Mouse (Mus musculus) limb, embryonic 10.5 days (tissue): ENCODE results near the gene Atraid. TPM values are rescaled to one million over a fixed set of nuclear protein-coding genes. Genes with fewer than 3 reads are reported as not detected.

Experiments
- DNase-seq: peaks from one replicate; pipeline ENCODE4 v3.0.0-alpha.2; 2017; ENCODE audit warnings: low spot score
- H3K27ac ChIP-seq: fragments of 300-500 bp; sonication (generic); 2 replicates; pipeline ENCODE4 v1.5.1; 2016; ENCODE audit warnings: mild to moderate bottlenecking
- H3K27me3 ChIP-seq: fragments of 300-500 bp; sonication (generic); 2 replicates; pipeline ENCODE4 v1.6.1; 2016; ENCODE audit warnings: low read depth, mild to moderate bottlenecking; ENCODE audit not compliant: poor library complexity, severe bottlenecking
- H3K36me3 ChIP-seq: fragments of 300-500 bp; sonication (generic); 2 replicates; pipeline ENCODE4 v1.6.1; 2016; ENCODE audit warnings: mild to moderate bottlenecking, moderate library complexity
- H3K4me1 ChIP-seq: fragments of 300-500 bp; sonication (generic); 2 replicates; pipeline ENCODE4 v1.6.1; 2016
- H3K4me3 ChIP-seq: fragments of 300-500 bp; sonication (generic); 2 replicates; pipeline ENCODE4 v1.5.1; 2016; ENCODE audit warnings: mild to moderate bottlenecking, moderate library complexity
- H3K9me3 ChIP-seq: fragments of 300-500 bp; sonication (generic); replicated peaks from 2 replicates; pipeline ENCODE4 v1.6.1; 2016; ENCODE audit warnings: mild to moderate bottlenecking
- WGBS: fragments of 180-500 bp; shearing (Covaris S2); methylation state at CpG from one replicate; pipeline ENCODE4 v1.1.7; 2016; 5-methylcytosine and 5-hydroxymethylcytosine counted together
- polyA plus RNA-seq: library from polyadenylated mRNA; unstranded; fragments of >200 nt; fragmentation: Nextera tagmentation; extraction: Ambion mirVana; gene quantifications from 2 replicates; pipeline ENCODE4 v1.2.1, GENCODE M21; 2016

The Atraid gene
- polyA plus RNA-seq, 1 experiment from 2014 or later, result 69.7 TPM

GRCm38 (mm10) chr5:31069810-31070209 lies 21.7 kb downstream of the Atraid start:
- H3K4me1 ChIP-seq, result no peaks in the 10 kb centered on the region
- no peak for DNase-seq
- WGBS, result 98% methylated on average over 3 of the region's 3 CpGs
- H3K27me3 ChIP-seq, result no peaks in the 10 kb centered on the region
- H3K9me3 ChIP-seq, result no peaks in the 10 kb centered on the region
- H3K36me3 ChIP-seq, result peaks cover 99% of the 10 kb centered on the region
- no peak overlapping the region for H3K4me3 ChIP-seq
- no peak overlapping the region for H3K27ac ChIP-seq

GRCm38 (mm10) chr5:31071059-31071458 lies 22.9 kb downstream of the Atraid start:
- Histone ChIP-seq H3K27ac (no peak overlapping the region), H3K36me3 (peaks cover 100% of the 10 kb centered on the region), H3K27me3 (no peaks in the 10 kb centered on the region), H3K4me3 (no peak overlapping the region), H3K4me1 (no peaks in the 10 kb centered on the region), H3K9me3 (no peaks in the 10 kb centered on the region)
- WGBS, result 92% methylated on average over 2 of the region's 2 CpGs
- DNase-seq, result no peak

GRCm38 (mm10) chr5:31071821-31072220 lies 23.7 kb downstream of the Atraid start:
- Histone ChIP-seq H3K4me1 (no peaks in the 10 kb centered on the region), H3K27me3 (no peaks in the 10 kb centered on the region), H3K27ac (no peak overlapping the region), H3K36me3 (peaks cover 100% of the 10 kb centered on the region), H3K4me3 (no peak overlapping the region), H3K9me3 (no peaks in the 10 kb centered on the region)
- WGBS, result 96% methylated on average over 11 of the region's 11 CpGs
- DNase-seq, result no peak

GRCm38 (mm10) chr5:31073176-31073575 lies 25.1 kb downstream of the Atraid start:
- H3K9me3 ChIP-seq, result no peaks in the 10 kb centered on the region
- DNase-seq, result no peak
- H3K27ac ChIP-seq, result no peak overlapping the region
- WGBS, result 95% methylated on average over 12 of the region's 12 CpGs
- H3K36me3 ChIP-seq, result peaks cover 100% of the 10 kb centered on the region
- no peak overlapping the region for H3K4me3 ChIP-seq
- no peaks in the 10 kb centered on the region for H3K27me3 ChIP-seq
- no peaks in the 10 kb centered on the region for H3K4me1 ChIP-seq

- peaks cover 85% of the 10 kb centered on the region for H3K36me3 ChIP-seq
- 91% methylated on average over 13 of the region's 13 CpGs for WGBS
- no peak for DNase-seq
Observed at GRCm38 (mm10) chr5:31076346-31076745, 28.2 kb downstream of the Atraid start.

GRCm38 (mm10) chr5:31080059-31080794 lies 32.1 kb downstream of the Atraid start:
- no peak overlapping the region for H3K27ac ChIP-seq
- 86% methylated on average over 13 of the region's 13 CpGs for WGBS
- H3K36me3 ChIP-seq, result peaks cover 46% of the 10 kb centered on the region
- peaks cover 19% of the 10 kb centered on the region for H3K27me3 ChIP-seq
- peaks cover 16% of the 10 kb centered on the region for H3K4me1 ChIP-seq
- DNase-seq, result no peak
- H3K4me3 ChIP-seq, result no peak overlapping the region
- no peaks in the 10 kb centered on the region for H3K9me3 ChIP-seq

More at GRCm38 (mm10) chr5:31076346-31076745, 28.2 kb downstream of the Atraid start:
- Histone ChIP-seq H3K27ac (no peak overlapping the region), H3K9me3 (no peaks in the 10 kb centered on the region), H3K4me3 (no peak overlapping the region), H3K27me3 (no peaks in the 10 kb centered on the region), H3K4me1 (no peaks in the 10 kb centered on the region)

- peaks cover 23% of the 10 kb centered on the region for H3K27me3 ChIP-seq
- 63% methylated on average over 3 of the region's 3 CpGs for WGBS
Observed at GRCm38 (mm10) chr5:31080795-31081164, 32.7 kb downstream of the Atraid start.

GRCm38 (mm10) chr5:31081386-31081785 lies 33.3 kb downstream of the Atraid start:
- Histone ChIP-seq H3K27me3 (peaks cover 29% of the 10 kb centered on the region), H3K4me1 (peaks cover 16% of the 10 kb centered on the region), H3K27ac (no peak overlapping the region), H3K4me3 (no peak overlapping the region), H3K36me3 (peaks cover 35% of the 10 kb centered on the region), H3K9me3 (no peaks in the 10 kb centered on the region)
- 74% methylated on average over 3 of the region's 3 CpGs for WGBS
- DNase-seq, result peak; percentile 57

More at GRCm38 (mm10) chr5:31080795-31081164, 32.7 kb downstream of the Atraid start:
- Histone ChIP-seq H3K4me1 (peaks cover 16% of the 10 kb centered on the region), H3K9me3 (no peaks in the 10 kb centered on the region), H3K4me3 (no peak overlapping the region), H3K27ac (no peak overlapping the region), H3K36me3 (peaks cover 41% of the 10 kb centered on the region)
- DNase-seq, result no peak

GRCm38 (mm10) chr5:31082355-31082754 lies 34.2 kb downstream of the Atraid start:
- Histone ChIP-seq H3K36me3 (peaks cover 25% of the 10 kb centered on the region), H3K27ac (no peak overlapping the region), H3K4me1 (peaks cover 16% of the 10 kb centered on the region), H3K4me3 (no peak overlapping the region), H3K27me3 (peaks cover 37% of the 10 kb centered on the region), H3K9me3 (no peaks in the 10 kb centered on the region)
- peak; percentile 61 for DNase-seq
- 24% methylated on average over 5 of the region's 5 CpGs for whole genome bisulfite sequencing

- H3K9me3 ChIP-seq, result no peaks in the 10 kb centered on the region
- H3K4me1 ChIP-seq, result peaks cover 16% of the 10 kb centered on the region
- no peak for DNase-seq
- H3K36me3 ChIP-seq, result peaks cover 18% of the 10 kb centered on the region
- H3K27me3 ChIP-seq, result peaks cover 44% of the 10 kb centered on the region
- no peak overlapping the region for H3K27ac ChIP-seq
- H3K4me3 ChIP-seq, result no peak overlapping the region
- WGBS, result 24% methylated on average over 12 of the region's 12 CpGs
Observed at GRCm38 (mm10) chr5:31082935-31083625, 35.0 kb downstream of the Atraid start.

- H3K4me3 ChIP-seq, result no peak overlapping the region
- peaks cover 53% of the 10 kb centered on the region for H3K27me3 ChIP-seq
- WGBS, result 17% methylated on average over 8 of the region's 8 CpGs
- no peak overlapping the region for H3K27ac ChIP-seq
- no peak for DNase-seq
- H3K36me3 ChIP-seq, result peaks cover 9% of the 10 kb centered on the region
- no peaks in the 10 kb centered on the region for H3K9me3 ChIP-seq
- peaks cover 16% of the 10 kb centered on the region for H3K4me1 ChIP-seq
Observed at GRCm38 (mm10) chr5:31083949-31084348, 35.8 kb downstream of the Atraid start.

- Histone ChIP-seq H3K4me1 (peaks cover 16% of the 10 kb centered on the region), H3K9me3 (no peaks in the 10 kb centered on the region), H3K27ac (no peak overlapping the region), H3K4me3 (no peak overlapping the region), H3K27me3 (peaks cover 80% of the 10 kb centered on the region), H3K36me3 (no peaks in the 10 kb centered on the region)
- no peak for DNase-seq
- WGBS, result 39% methylated on average over 7 of the region's 7 CpGs
Observed at GRCm38 (mm10) chr5:31086606-31087005, 38.5 kb downstream of the Atraid start.

- H3K36me3 ChIP-seq, result no peaks in the 10 kb centered on the region
- H3K27me3 ChIP-seq, result peaks cover 85% of the 10 kb centered on the region
- no peaks in the 10 kb centered on the region for H3K9me3 ChIP-seq
- no peak overlapping the region for H3K27ac ChIP-seq
- WGBS, result 82% methylated on average over 2 of the region's 2 CpGs
- no peak for DNase-seq
- H3K4me1 ChIP-seq, result peaks cover 17% of the 10 kb centered on the region
- no peak overlapping the region for H3K4me3 ChIP-seq
Observed at GRCm38 (mm10) chr5:31087131-31087530, 39.0 kb downstream of the Atraid start.
